Mouse (Mus musculus) heart, adult 2 months (tissue): ENCODE data around the gene Adprm. TPM values are rescaled to one million over a fixed set of nuclear protein-coding genes. Genes with fewer than 3 reads are reported as not detected.

Experiments
- DNase-seq, 2 experiments: peaks; one replicate each; pipeline ENCODE4 v3.0.0; 2021
- H3K27ac ChIP-seq: fragments of 200-600 bp; 2 replicates; pipeline ENCODE4 v1.8.1; 2022
- H3K27me3 ChIP-seq: fragments of 200-500 bp; 2 replicates; pipeline ENCODE4 v1.6.1; 2012; ENCODE audit warnings: mild to moderate bottlenecking, low read length, inconsistent platforms, mixed read lengths; ENCODE audit not compliant: control insufficient read depth, insufficient read depth
- H3K36me3 ChIP-seq: fragments of 200-500 bp; 2 replicates; pipeline ENCODE4 v1.6.1; 2012; ENCODE audit warnings: low read length, inconsistent platforms; ENCODE audit not compliant: control insufficient read depth, insufficient read depth
- H3K4me1 ChIP-seq: fragments of 200-500 bp; 2 replicates; pipeline ENCODE4 v1.6.1; 2011; ENCODE audit warnings: low read length; ENCODE audit not compliant: control insufficient read depth, insufficient read depth
- H3K4me3 ChIP-seq: fragments of 200-600 bp; 2 replicates; pipeline ENCODE4 v1.8.1; 2022
- H3K79me2 ChIP-seq: fragments of 200-500 bp; replicated peaks from 2 replicates; pipeline ENCODE4 v1.6.1; 2012; ENCODE audit warnings: mild to moderate bottlenecking, inconsistent platforms, low read length, moderate library complexity, mixed read lengths; ENCODE audit not compliant: control insufficient read depth, insufficient read depth
- H3K9ac ChIP-seq: fragments of 200-500 bp; 2 replicates; pipeline ENCODE4 v1.6.1; 2012; ENCODE audit warnings: low read depth, mild to moderate bottlenecking, control low read depth, inconsistent platforms, low read length, mixed read lengths
- CTCF ChIP-seq: fragments of 200-600 bp; IDR thresholded peaks from 2 replicates; pipeline ENCODE4 v1.8.1; 2022; ENCODE audit warnings: antibody characterized with exemption, mild to moderate bottlenecking, moderate library complexity
- EP300 ChIP-seq: fragments of 200-500 bp; IDR thresholded peaks from 2 replicates; pipeline ENCODE4 v1.6.1; 2011; ENCODE audit warnings: low read depth, low read length, control low read depth; ENCODE audit not compliant: insufficient read depth
- POLR2A ChIP-seq: fragments of 200-500 bp; IDR thresholded peaks from 2 replicates; pipeline ENCODE4 v1.6.1; 2011; ENCODE audit warnings: mild to moderate bottlenecking, low read depth, low read length, control low read depth; ENCODE audit not compliant: insufficient read depth
- WGBS: fragments of 180-500 bp; shearing (Covaris S2); methylation state at CpG from one replicate; pipeline ENCODE4 v1.1.7; 2018; 5-methylcytosine and 5-hydroxymethylcytosine counted together
- intact Hi-C: fragments of 180-260 bp; cut with DNase I; formaldehyde crosslinking; loops from one replicate; pipeline ENCODE4 v1.15.1; 2025
- polyA plus RNA-seq: library from polyadenylated mRNA; depleted of rRNA; stranded (reverse); fragments of >200 nt; gene quantifications from 2 replicates; pipeline ENCODE4 v1.2.3, GENCODE M21; 2012
- total RNA-seq, 2 experiments: library from RNA; stranded (reverse); gene quantifications; 2 replicates each; pipeline ENCODE4 v1.2.3; 2021

Adprm gene
- total and polyA plus RNA-seq, 3 experiments: 9.8 to 14.6 (median 10.8) TPM

DNA sequence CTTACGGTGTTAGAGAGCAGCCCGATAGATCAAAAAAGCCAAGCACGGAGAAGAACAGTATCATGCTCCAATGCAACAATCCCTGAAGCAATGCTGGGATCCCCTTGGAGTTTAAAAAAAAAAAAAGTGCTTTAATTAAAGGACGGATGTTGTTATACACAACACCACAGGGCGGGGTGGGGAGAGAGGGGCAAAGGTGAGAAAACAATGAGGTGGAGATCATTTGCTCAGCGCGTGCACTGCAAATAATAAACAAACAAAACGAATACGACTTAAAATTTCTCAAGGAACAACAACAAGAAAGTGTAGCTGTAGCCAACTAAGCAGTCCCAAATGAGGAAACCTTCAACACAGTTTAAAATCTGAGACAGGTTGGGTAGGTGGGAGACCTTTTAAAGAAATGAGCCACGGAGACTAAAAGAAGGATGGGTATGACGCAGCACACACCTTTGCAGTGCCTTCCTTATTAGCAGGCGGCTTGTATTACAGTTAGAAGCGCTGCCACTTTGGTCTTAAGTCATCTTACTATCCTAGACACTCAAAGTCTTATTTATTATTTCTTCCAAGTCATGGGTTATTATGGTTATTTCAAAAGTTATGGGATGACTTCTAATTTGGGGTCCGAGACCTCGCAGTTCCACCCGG is 596 bp downstream of the Adprm start:
- Histone ChIP-seq H3K36me3 (peaks cover 10% of the 10 kb centered on the region), H3K4me3 (peak overlapping the region; percentile 98), H3K27me3 (no peaks in the 10 kb centered on the region), H3K79me2 (peaks cover 2% of the 10 kb centered on the region; the same call in 1 of the 2 replicates), H3K27ac (peak overlapping the region; percentile 92), H3K4me1 (peaks cover 1% of the 10 kb centered on the region), H3K9ac (peak overlapping the region; percentile 80)
- 7% methylated on average over 16 of the region's 16 CpGs for WGBS
- no peak for TF ChIP-seq EP300
- TF ChIP-seq CTCF: no peak
- no peak for TF ChIP-seq POLR2A
- DNase-seq: no peak
- intact Hi-C loops: loop anchor here (1.0 to 2.0 kb wide), 2 partner anchors 26 to 33 kb away; partner anchors contain the start of gene Tmem220

DNA sequence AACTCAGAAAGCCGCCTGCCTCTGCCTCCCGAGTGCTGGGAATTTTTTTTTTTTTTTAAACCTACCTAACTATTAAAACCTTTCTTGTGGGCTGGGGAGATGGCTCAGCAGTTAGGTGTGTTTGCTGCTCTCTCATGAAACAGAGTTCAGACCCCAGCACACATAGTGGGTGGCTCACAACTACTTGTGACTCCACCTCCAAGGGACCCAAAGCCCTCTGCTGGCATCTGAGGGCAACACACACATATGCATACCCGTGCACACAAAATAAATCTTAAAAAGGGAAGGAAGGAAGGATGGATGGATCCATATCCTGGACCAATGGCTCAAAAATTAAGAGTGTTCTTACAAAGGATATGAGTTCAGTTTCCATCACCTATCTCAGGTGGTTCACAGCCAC is 3.1 kb downstream of the Adprm start:
- H3K4me3 ChIP-seq: no peak overlapping the region
- no peak overlapping the region for H3K9ac ChIP-seq
- TF ChIP-seq EP300 (no peak), CTCF (peak; percentile 8; the same call in 1 of the 2 replicates), POLR2A (no peak)
- H3K4me1 ChIP-seq: peaks cover 1% of the 10 kb centered on the region
- peaks cover 4% of the 10 kb centered on the region; the same call in 1 of the 2 replicates for H3K79me2 ChIP-seq
- no peaks in the 10 kb centered on the region for H3K27me3 ChIP-seq
- WGBS: 93% methylated on average over 3 of the region's 3 CpGs
- no peak overlapping the region for H3K27ac ChIP-seq
- intact Hi-C loops: no loop called here
- H3K36me3 ChIP-seq: peaks cover 8% of the 10 kb centered on the region
- DNase-seq: no peak

DNA sequence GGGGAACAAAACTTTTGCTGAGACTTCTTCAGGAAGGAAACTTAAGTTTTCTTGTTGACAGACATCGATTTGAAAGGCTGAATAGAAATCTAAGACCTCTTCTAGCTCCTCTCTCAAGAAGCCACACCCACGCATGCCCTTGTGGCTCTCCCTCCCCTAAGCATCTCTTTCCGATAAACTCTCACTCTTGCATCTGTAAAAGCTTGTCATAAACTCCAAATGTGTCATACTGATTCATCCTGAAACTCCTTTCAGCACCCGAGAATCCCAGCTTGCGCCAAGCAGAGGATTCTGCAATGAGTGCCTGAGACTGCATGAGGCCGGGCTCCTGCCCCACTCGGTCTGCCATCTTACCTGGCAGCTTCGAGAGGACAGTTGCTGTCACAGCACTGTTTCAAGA is 3.9 kb downstream of the Adprm start:
- Histone ChIP-seq H3K27me3 (no peaks in the 10 kb centered on the region), H3K9ac (no peak overlapping the region), H3K4me1 (peaks cover 1% of the 10 kb centered on the region), H3K36me3 (peaks cover 8% of the 10 kb centered on the region), H3K79me2 (peaks cover 4% of the 10 kb centered on the region; the same call in 1 of the 2 replicates), H3K4me3 (no peak overlapping the region), H3K27ac (no peak overlapping the region)
- TF ChIP-seq EP300 (no peak), CTCF (no peak), POLR2A (no peak)
- no peak for DNase-seq
- intact Hi-C loops: no loop called here
- 78% methylated on average over 8 of the region's 8 CpGs for WGBS

DNA sequence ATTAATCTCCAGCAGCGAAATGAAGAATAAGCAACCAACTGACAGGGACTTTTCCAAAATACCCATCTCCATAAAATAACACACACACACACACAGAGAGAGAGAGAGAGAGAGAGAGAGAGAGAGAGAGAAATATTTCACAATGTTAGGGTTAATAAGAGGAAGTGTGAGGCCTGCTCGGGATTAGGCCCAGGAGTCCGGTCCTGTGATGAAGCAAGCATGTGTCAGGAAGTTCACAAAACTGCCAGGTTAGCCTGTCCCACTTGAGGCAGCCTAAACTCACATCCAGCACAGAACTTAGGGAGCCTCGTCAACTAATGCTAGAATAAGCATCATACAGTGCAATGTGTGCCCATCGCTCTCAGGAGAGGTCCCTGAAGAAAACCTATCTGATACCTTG is 5.2 kb downstream of the Adprm start:
- intact Hi-C loops: no loop called here
- DNase-seq: no peak
- peaks cover 4% of the 10 kb centered on the region; the same call in 1 of the 2 replicates for H3K79me2 ChIP-seq
- H3K27ac ChIP-seq: no peak overlapping the region
- no peak overlapping the region for H3K9ac ChIP-seq
- no peaks in the 10 kb centered on the region for H3K27me3 ChIP-seq
- peaks cover 1% of the 10 kb centered on the region for H3K4me1 ChIP-seq
- H3K4me3 ChIP-seq: no peak overlapping the region
- WGBS: 70% methylated on average over 5 of the region's 5 CpGs
- TF ChIP-seq CTCF (no peak), EP300 (no peak), POLR2A (no peak)
- peaks cover 8% of the 10 kb centered on the region for H3K36me3 ChIP-seq

DNA sequence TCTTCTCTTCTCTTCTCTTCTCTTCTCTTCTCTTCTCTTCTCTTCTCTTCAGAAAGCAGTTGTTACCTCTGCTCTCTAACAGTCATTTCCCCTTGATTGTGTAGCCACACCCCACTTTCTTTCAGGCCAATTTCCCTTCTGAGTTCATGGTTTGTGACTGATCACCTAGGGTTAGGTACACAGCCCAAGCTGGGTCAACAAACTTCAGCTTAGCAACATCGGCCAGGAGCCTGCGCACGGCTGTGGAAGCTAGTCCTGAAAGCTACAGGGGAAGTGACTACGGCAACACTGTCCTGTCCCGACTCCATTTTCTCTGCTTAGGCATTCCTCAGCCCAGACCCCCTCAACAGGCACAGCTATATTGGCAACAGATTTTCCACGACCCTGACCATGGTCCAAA is 7.4 kb downstream of the Adprm start:
- 80% methylated on average over 6 of the region's 6 CpGs for WGBS
- Histone ChIP-seq H3K27me3 (no peaks in the 10 kb centered on the region), H3K4me3 (no peak overlapping the region), H3K36me3 (peaks cover 10% of the 10 kb centered on the region; the same call in 1 of the 2 replicates), H3K9ac (no peak overlapping the region), H3K4me1 (peaks cover 1% of the 10 kb centered on the region), H3K79me2 (peaks cover 4% of the 10 kb centered on the region; the same call in 1 of the 2 replicates), H3K27ac (no peak overlapping the region)
- TF ChIP-seq POLR2A (no peak), CTCF (no peak), EP300 (no peak)
- intact Hi-C loops: no loop called here
- DNase-seq: no peak

DNA sequence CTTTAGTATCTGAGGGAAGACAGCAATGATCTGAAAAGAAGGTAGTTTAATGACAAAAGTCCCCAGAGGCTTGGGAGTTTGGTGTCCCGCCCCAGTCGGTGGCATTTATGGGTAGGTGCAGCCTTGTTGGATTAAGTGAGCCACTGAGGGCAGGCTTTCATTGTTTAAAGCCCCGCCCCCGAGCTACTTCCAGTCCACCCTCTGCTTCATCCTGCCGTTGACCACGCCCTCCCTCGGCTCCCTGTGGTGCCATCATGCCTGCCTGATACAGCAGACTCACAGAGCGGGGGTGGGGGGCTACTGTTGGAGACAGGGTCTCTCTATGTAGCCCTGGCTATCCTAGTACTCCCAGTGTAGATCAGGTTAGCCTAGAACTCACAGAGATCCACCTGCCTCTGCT is 9.4 kb downstream of the Adprm start:
- H3K36me3 ChIP-seq: peaks cover 7% of the 10 kb centered on the region; the same call in 1 of the 2 replicates
- DNase-seq: no peak
- H3K27me3 ChIP-seq: no peaks in the 10 kb centered on the region
- no peak overlapping the region for H3K4me3 ChIP-seq
- peaks cover 1% of the 10 kb centered on the region for H3K4me1 ChIP-seq
- TF ChIP-seq CTCF: no peak
- WGBS: 69% methylated on average over 8 of the region's 8 CpGs
- intact Hi-C loops: no loop called here
- 0 out of 2 replicates have a peak, but pooled peaks cover 1% of the 10 kb centered on the region for H3K79me2 ChIP-seq
- H3K9ac ChIP-seq: no peak overlapping the region
- H3K27ac ChIP-seq: no peak overlapping the region
